Mouse (Mus musculus) myocyte (in vitro differentiated cells): ENCODE data around the gene Ccr10. TPM values are rescaled to one million over a fixed set of nuclear protein-coding genes. Genes with fewer than 3 reads are reported as not detected.

Source experiments
- H3K27me3 ChIP-seq: one replicate; pipeline ENCODE4 v1.6.1; 2011; ENCODE audit not compliant: control insufficient read depth, insufficient read depth, insufficient read length
- H3K36me3 ChIP-seq: one replicate; pipeline ENCODE4 v1.6.1; 2011; ENCODE audit not compliant: control insufficient read depth, insufficient read depth
- H3K4me2 ChIP-seq: one replicate; pipeline ENCODE4 v1.6.1; 2011; ENCODE audit warnings: low read depth, control low read depth
- H3K4me3 ChIP-seq: one replicate; pipeline ENCODE4 v1.5.1; 2011; ENCODE audit warnings: mild to moderate bottlenecking, control low read depth, moderate library complexity
- H3K79me2 ChIP-seq: one replicate; pipeline ENCODE4 v1.6.1; 2011; ENCODE audit not compliant: control insufficient read depth, insufficient read depth
- H3ac ChIP-seq: one replicate; pipeline ENCODE4 v1.6.1; 2011; ENCODE audit not compliant: control insufficient read depth, insufficient read length
- CEBPB ChIP-seq: IDR thresholded peaks from 2 replicates; pipeline ENCODE4 v1.6.1; 2011; ENCODE audit warnings: mild to moderate bottlenecking, moderate library complexity; ENCODE audit not compliant: poor library complexity, insufficient read depth, severe bottlenecking
- E2F4 ChIP-seq: IDR thresholded peaks from one replicate; pipeline ENCODE4 v1.6.1; 2011; ENCODE audit warnings: mild to moderate bottlenecking, control low read depth, moderate library complexity; ENCODE audit not compliant: insufficient read depth
- MAX ChIP-seq: IDR thresholded peaks from one replicate; pipeline ENCODE4 v1.6.1; 2011; ENCODE audit warnings: low read depth, mild to moderate bottlenecking, control low read depth
- MYOD1 ChIP-seq, 3 experiments: IDR thresholded peaks; one replicate each; pipeline ENCODE4 v1.6.1; 2011; ENCODE audit warnings: control low read depth in 2 of 3, low read depth in 2 of 3, mild to moderate bottlenecking in 2 of 3, moderate library complexity in 1 of 3; ENCODE audit not compliant: insufficient read length in 2 of 3, control insufficient read depth in 1 of 3
- MYOG ChIP-seq, 3 experiments: IDR thresholded peaks; one replicate each; pipeline ENCODE4 v1.6.1; 2011; ENCODE audit warnings: control low read depth in 2 of 3, low read depth in 2 of 3, mild to moderate bottlenecking in 2 of 3; ENCODE audit not compliant: insufficient read length in 2 of 3, control insufficient read depth in 1 of 3, insufficient read depth in 1 of 3
- POLR2A ChIP-seq: IDR thresholded peaks from one replicate; pipeline ENCODE4 v1.6.1; 2011; ENCODE audit warnings: low read depth, mild to moderate bottlenecking, control low read depth, moderate library complexity; ENCODE audit not compliant: insufficient read length
- POLR2AphosphoS2 ChIP-seq: IDR thresholded peaks from one replicate; pipeline ENCODE4 v1.6.1; 2011; ENCODE audit warnings: low read depth, control low read depth; ENCODE audit not compliant: insufficient read length
- REST ChIP-seq: IDR thresholded peaks from one replicate; pipeline ENCODE4 v1.6.1; 2011; ENCODE audit warnings: mild to moderate bottlenecking, control low read depth, moderate library complexity; ENCODE audit not compliant: insufficient read depth, insufficient read length
- SRF ChIP-seq: IDR thresholded peaks from one replicate; pipeline ENCODE4 v1.6.1; 2011; ENCODE audit warnings: low read depth; ENCODE audit not compliant: control insufficient read depth, insufficient read length
- TCF12 ChIP-seq: IDR thresholded peaks from one replicate; pipeline ENCODE4 v1.6.1; 2011; ENCODE audit warnings: mild to moderate bottlenecking, control low read depth; ENCODE audit not compliant: poor library complexity, insufficient read depth, severe bottlenecking
- TCF3 ChIP-seq: IDR thresholded peaks from one replicate; pipeline ENCODE4 v1.6.1; 2011; ENCODE audit warnings: low read depth, control low read depth; ENCODE audit not compliant: insufficient read length
- USF1 ChIP-seq: IDR thresholded peaks from one replicate; pipeline ENCODE4 v1.6.1; 2011; ENCODE audit warnings: low read depth, mild to moderate bottlenecking, control low read depth, moderate library complexity
- polyA plus RNA-seq: library from polyadenylated mRNA; unstranded; fragments of >200 nt; fragmentation: generic; extraction: Trizol; gene quantifications from one replicate; pipeline ENCODE4 v1.2.1, GENCODE M21; 2012; ENCODE audit warnings: missing spikeins

Gene Ccr10
- polyA plus RNA-seq, 1 experiment: 0.56 TPM

DNA sequence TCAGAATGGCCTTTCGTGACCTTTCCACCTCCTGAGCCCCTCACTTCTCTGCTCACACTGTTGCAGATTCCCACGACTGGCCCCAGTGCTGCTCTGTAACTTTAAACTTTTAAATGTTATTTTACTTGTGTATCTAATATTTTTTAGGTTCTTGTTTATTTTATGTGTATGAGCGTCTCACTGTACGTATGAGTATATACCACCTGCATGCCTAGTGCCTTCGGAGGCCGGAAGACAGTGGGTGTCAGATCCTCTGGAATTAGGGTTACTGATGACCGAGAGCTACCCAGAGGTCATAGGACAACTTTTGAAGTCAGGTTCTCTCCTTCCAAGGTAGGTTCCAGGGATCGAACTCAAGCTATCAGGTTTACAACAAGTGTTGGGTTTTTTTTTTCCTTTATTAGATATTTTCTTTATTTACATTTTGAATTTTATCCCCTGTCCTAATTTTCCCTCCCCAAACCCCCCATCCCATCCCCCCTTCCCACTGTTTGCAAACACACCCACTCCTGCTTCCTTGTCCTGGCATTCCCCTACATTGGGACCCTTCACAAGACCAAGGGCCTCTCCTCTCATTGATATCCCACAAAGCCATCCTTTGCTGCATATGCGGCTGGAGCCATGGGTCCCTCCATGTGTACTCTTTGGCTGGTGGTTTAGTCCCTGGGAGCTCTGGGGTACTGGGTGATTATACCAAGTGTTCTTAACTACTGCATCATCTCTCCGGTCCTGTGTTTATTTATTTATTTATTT lies 32.9 kb downstream of the Ccr10 start:
- no peaks in the 10 kb centered on the region for H3K27me3 ChIP-seq
- no peak overlapping the region for H3ac ChIP-seq
- TF ChIP-seq POLR2AphosphoS2 (no peak), MAX (no peak), MYOD1 (IDR thresholded peaks at IDR 0.05; ENCODE audit: control insufficient read depth in 1 of 3, insufficient read length in 2 of 3, low read depth in 2 of 3) (no peak), SRF (no peak), POLR2A (no peak), TCF12 (no peak)
- H3K4me2 ChIP-seq: no peak overlapping the region
- H3K4me3 ChIP-seq: no peak overlapping the region
- H3K36me3 ChIP-seq: no peaks in the 10 kb centered on the region
- no peaks in the 10 kb centered on the region for H3K79me2 ChIP-seq

DNA sequence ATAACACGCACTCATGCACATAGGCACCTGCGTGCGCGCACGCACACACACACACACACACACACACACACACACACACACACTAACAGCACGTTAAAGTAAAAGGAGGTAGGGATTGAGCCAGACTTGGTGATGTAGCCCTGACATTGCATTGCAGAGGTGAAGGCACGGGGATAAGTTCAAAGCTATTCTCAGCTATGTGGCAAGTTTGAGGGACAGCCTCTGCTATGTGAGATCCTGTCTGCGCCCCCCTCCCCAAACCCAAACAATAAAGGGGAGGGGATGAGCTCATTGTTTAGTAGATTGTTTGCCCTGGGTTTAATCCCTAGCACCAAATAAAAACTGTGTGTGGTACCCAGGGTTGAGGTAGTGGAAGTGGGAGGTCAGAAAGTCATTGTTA lies 34.2 kb downstream of the Ccr10 start:
- Histone ChIP-seq H3ac (no peak overlapping the region), H3K36me3 (no peaks in the 10 kb centered on the region), H3K4me3 (no peak overlapping the region), H3K4me2 (no peak overlapping the region), H3K27me3 (no peaks in the 10 kb centered on the region), H3K79me2 (no peaks in the 10 kb centered on the region)
- TF ChIP-seq TCF3: no peak
- no peak for TF ChIP-seq TCF12
- no peak for TF ChIP-seq CEBPB
- no peak for TF ChIP-seq USF1
- no peak for TF ChIP-seq MYOD1 (IDR thresholded peaks at IDR 0.05; ENCODE audit: control insufficient read depth in 1 of 3, insufficient read length in 2 of 3, low read depth in 2 of 3)
- TF ChIP-seq REST: no peak

DNA sequence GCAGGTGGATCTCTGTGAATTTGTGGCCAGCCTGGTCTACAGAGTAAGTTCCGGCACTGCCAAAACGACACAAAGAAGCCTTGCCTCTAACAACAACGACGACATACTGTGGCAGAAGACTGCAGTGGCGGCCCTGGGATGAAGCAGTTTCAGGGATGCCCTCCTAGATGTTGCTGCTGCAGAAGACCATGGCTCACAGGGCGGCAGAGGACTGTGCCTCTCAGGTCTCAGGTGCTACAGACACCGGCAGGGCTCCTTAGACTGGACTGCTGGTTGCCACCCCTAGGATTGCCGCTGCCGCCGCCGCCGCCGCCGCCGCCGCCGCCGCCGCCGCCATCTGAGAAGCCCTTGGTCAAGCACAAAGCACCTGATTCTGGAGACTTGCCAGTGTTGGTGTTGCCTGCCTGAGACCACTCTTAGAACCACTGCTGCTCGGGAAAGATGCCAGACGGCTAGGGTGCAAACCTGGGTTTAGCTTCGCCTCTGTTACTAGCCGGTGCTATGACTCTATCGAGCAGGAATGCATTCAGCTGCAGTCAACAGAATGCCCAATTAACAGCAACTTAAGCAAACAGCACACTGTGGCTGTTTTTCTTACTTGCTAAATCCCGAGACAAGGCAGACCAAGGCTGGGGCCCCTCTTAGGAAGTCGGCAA lies 35.0 kb downstream of the Ccr10 start:
- Histone ChIP-seq H3K4me3 (no peak overlapping the region), H3K36me3 (no peaks in the 10 kb centered on the region), H3K27me3 (no peaks in the 10 kb centered on the region), H3K79me2 (no peaks in the 10 kb centered on the region), H3ac (no peak overlapping the region), H3K4me2 (no peak overlapping the region)
- TF ChIP-seq SRF: no peak
- TF ChIP-seq MYOD1 (IDR thresholded peaks at IDR 0.05; ENCODE audit: control insufficient read depth in 1 of 3, insufficient read length in 2 of 3, low read depth in 2 of 3): no peak
- TF ChIP-seq POLR2A: no peak
- TF ChIP-seq TCF3: no peak
- TF ChIP-seq USF1: no peak

DNA sequence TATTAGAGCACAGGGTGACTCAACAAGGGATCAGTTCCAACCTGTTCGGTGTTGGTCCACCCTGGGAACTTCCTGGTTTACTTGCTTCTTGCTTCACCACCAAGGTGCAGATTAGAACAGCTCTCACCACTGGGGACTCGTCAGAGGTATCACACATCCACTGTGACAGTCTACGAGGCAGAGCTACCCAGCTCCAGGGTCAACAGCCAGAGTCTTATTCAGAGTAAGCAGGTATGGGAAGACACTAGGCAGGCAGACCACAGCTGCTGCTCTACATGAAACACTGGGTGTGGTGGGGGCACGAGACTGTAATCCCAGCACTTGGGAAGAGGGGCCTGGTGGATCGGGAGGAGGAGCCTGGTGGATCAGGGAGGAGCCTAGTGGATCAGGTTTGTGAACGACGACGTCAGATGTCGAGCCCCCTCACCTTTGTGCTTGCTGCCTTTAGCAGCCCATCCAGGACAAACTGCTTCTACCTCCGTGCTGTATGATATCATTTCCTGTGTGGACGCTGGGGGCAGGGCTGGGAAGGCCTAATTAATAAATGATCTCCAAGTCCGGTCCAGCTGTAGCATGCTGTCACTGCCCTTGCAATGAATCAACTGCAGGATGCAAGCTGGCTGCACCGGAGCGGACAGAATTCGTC lies 36.6 kb downstream of the Ccr10 start:
- H3K36me3 ChIP-seq: no peaks in the 10 kb centered on the region
- H3K4me3 ChIP-seq: no peak overlapping the region
- H3K4me2 ChIP-seq: peak overlapping the region; percentile 4
- H3K27me3 ChIP-seq: no peaks in the 10 kb centered on the region
- TF ChIP-seq MAX: no peak
- no peak for TF ChIP-seq E2F4
- TF ChIP-seq POLR2AphosphoS2: no peak
- no peak for TF ChIP-seq USF1
- no peak for TF ChIP-seq MYOD1 (IDR thresholded peaks at IDR 0.05; ENCODE audit: control insufficient read depth in 1 of 3, insufficient read length in 2 of 3, low read depth in 2 of 3)
- TF ChIP-seq SRF: no peak
- TF ChIP-seq POLR2A: no peak
- no peak for TF ChIP-seq REST
- TF ChIP-seq TCF12: no peak
- TF ChIP-seq CEBPB: no peak
- TF ChIP-seq TCF3: no peak
- no peaks in the 10 kb centered on the region for H3K79me2 ChIP-seq
- H3ac ChIP-seq: no peak overlapping the region

DNA sequence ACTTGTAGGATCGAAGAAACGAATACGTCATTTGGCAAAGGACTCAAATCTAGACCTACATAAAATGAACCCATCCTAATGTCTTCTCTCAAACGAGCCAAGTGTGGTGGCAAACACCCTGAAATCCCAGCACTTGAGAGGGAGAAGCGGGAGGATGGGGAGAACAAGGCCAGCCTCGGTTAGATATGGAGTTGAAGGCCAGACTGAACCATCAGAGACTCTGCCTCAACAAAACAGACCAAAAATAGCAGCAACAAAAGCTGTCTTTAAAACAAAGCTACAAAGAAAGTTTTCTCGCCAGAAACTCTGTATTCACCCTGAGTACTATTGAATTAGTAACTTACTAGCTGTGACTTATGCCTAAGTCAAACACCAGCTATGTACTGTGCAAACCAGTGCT lies 38.2 kb downstream of the Ccr10 start:
- TF ChIP-seq MAX (no peak), SRF (no peak), MYOD1 (IDR thresholded peaks at IDR 0.05; ENCODE audit: control insufficient read depth in 1 of 3, insufficient read length in 2 of 3, low read depth in 2 of 3) (no peak), TCF12 (no peak), USF1 (no peak), TCF3 (no peak), E2F4 (no peak), MYOG (IDR thresholded peaks at IDR 0.05; ENCODE audit: control insufficient read depth in 1 of 3, insufficient read depth in 1 of 3, insufficient read length in 2 of 3, low read depth in 2 of 3) (no peak), POLR2A (no peak), CEBPB (no peak), REST (no peak), POLR2AphosphoS2 (no peak)
- Histone ChIP-seq H3K4me3 (no peak overlapping the region), H3K4me2 (no peak overlapping the region), H3K27me3 (no peaks in the 10 kb centered on the region), H3K79me2 (no peaks in the 10 kb centered on the region), H3K36me3 (no peaks in the 10 kb centered on the region), H3ac (no peak overlapping the region)
